Mouse (Mus musculus): ENCODE measurements around the gene AI464131. TPM values are rescaled to one million over a fixed set of nuclear protein-coding genes. Genes with fewer than 3 reads are reported as not detected.

Gene AI464131
- polyA plus RNA-seq, 1 experiment from 2014 or later: 2.4 TPM

- WGBS: 28% methylated on average over 8 of the region's 8 CpGs
- ATAC-seq: no peak
- H3K4me3 ChIP-seq (ENCODE audit: low read depth, low read length): no peak overlapping the region
- no peak overlapping the region for H3K27ac ChIP-seq (ENCODE audit: low read depth, low read length)
- no peaks in the 10 kb centered on the region for H3K27me3 ChIP-seq (replicated peaks; ENCODE audit: control insufficient read depth, insufficient read depth, low read length)
- H3K9me3 ChIP-seq (replicated peaks; ENCODE audit: control insufficient read depth, low read length): no peaks in the 10 kb centered on the region
- peak overlapping the region; percentile 29; the same call in 1 of the 2 replicates for H3K9ac ChIP-seq (ENCODE audit: low read length)
- peaks cover 6% of the 10 kb centered on the region; the same call in 1 of the 2 replicates for H3K4me1 ChIP-seq (ENCODE audit: control insufficient read depth, insufficient read depth, low read length)
- no peaks in the 10 kb centered on the region for H3K36me3 ChIP-seq (ENCODE audit: control insufficient read depth, insufficient read depth, low read length)
- no peak overlapping the region for H3K4me2 ChIP-seq (ENCODE audit: low read length)
- DNase-seq (ENCODE audit: low spot score): no peak
These were observed 10.8 kb upstream of the AI464131 start for GRCm38 (mm10) chr4:41513714-41514113.

- DNase-seq (ENCODE audit: low spot score): peak; percentile 54
- Histone ChIP-seq H3K9ac (ENCODE audit: low read length) (peak overlapping the region; percentile 29; the same call in 1 of the 2 replicates), H3K4me2 (ENCODE audit: low read length) (no peak overlapping the region), H3K36me3 (ENCODE audit: control insufficient read depth, insufficient read depth, low read length) (no peaks in the 10 kb centered on the region), H3K4me3 (ENCODE audit: low read depth, low read length) (no peak overlapping the region), H3K4me1 (ENCODE audit: control insufficient read depth, insufficient read depth, low read length) (peaks cover 6% of the 10 kb centered on the region; the same call in 1 of the 2 replicates), H3K9me3 (replicated peaks; ENCODE audit: control insufficient read depth, low read length) (no peaks in the 10 kb centered on the region), H3K27me3 (replicated peaks; ENCODE audit: control insufficient read depth, insufficient read depth, low read length) (peaks cover 4% of the 10 kb centered on the region; the same call in 1 of the 2 replicates), H3K27ac (ENCODE audit: low read depth, low read length) (peak overlapping the region; percentile 44; the same call in 1 of the 2 replicates)
- WGBS: 21% methylated on average over 4 of the region's 4 CpGs
- peak; percentile 57; the same call in 1 of the 2 replicates for ATAC-seq
These were observed 10.4 kb upstream of the AI464131 start for GRCm38 (mm10) chr4:41513309-41513708.

GRCm38 (mm10) chr4:41507998-41508397, 5.1 kb upstream of the AI464131 start:
- WGBS: 42% methylated on average over 7 of the region's 7 CpGs
- Histone ChIP-seq H3K4me2 (ENCODE audit: low read length) (peak overlapping the region; percentile 72), H3K9ac (ENCODE audit: low read length) (no peak overlapping the region), H3K9me3 (replicated peaks; ENCODE audit: control insufficient read depth, low read length) (no peaks in the 10 kb centered on the region), H3K27me3 (replicated peaks; ENCODE audit: control insufficient read depth, insufficient read depth, low read length) (peaks cover 4% of the 10 kb centered on the region; the same call in 1 of the 2 replicates), H3K36me3 (ENCODE audit: control insufficient read depth, insufficient read depth, low read length) (no peaks in the 10 kb centered on the region), H3K4me3 (ENCODE audit: low read depth, low read length) (no peak overlapping the region), H3K27ac (ENCODE audit: low read depth, low read length) (no peak overlapping the region), H3K4me1 (ENCODE audit: control insufficient read depth, insufficient read depth, low read length) (peaks cover 3% of the 10 kb centered on the region; the same call in 1 of the 2 replicates)
- DNase-seq (ENCODE audit: low spot score) (no peak), ATAC-seq (no peak)

GRCm38 (mm10) chr4:41507326-41507924, 4.5 kb upstream of the AI464131 start:
- peaks cover 8% of the 10 kb centered on the region for H3K4me1 ChIP-seq (ENCODE audit: control insufficient read depth, insufficient read depth, low read length)
- peak overlapping the region; percentile 29; the same call in 1 of the 2 replicates for H3K27ac ChIP-seq (ENCODE audit: low read depth, low read length)
- H3K27me3 ChIP-seq (replicated peaks; ENCODE audit: control insufficient read depth, insufficient read depth, low read length): peaks cover 4% of the 10 kb centered on the region; the same call in 1 of the 2 replicates
- ATAC-seq: peak; percentile 21
- H3K4me3 ChIP-seq (ENCODE audit: low read depth, low read length): peak overlapping the region; percentile 43
- no peaks in the 10 kb centered on the region for H3K9me3 ChIP-seq (replicated peaks; ENCODE audit: control insufficient read depth, low read length)
- H3K4me2 ChIP-seq (ENCODE audit: low read length): peak overlapping the region; percentile 72
- H3K9ac ChIP-seq (ENCODE audit: low read length): peak overlapping the region; percentile 72
- no peaks in the 10 kb centered on the region for H3K36me3 ChIP-seq (ENCODE audit: control insufficient read depth, insufficient read depth, low read length)
- 3% methylated on average over 22 of the region's 22 CpGs for WGBS
- peak; percentile 56 for DNase-seq (ENCODE audit: low spot score)

- under 1% methylated on average over 29 of the region's 29 CpGs for WGBS
- Histone ChIP-seq H3K27me3 (replicated peaks; ENCODE audit: control insufficient read depth, insufficient read depth, low read length) (peaks cover 4% of the 10 kb centered on the region; the same call in 1 of the 2 replicates), H3K27ac (ENCODE audit: low read depth, low read length) (peak overlapping the region; percentile 29; the same call in 1 of the 2 replicates), H3K4me1 (ENCODE audit: control insufficient read depth, insufficient read depth, low read length) (peaks cover 11% of the 10 kb centered on the region), H3K4me2 (ENCODE audit: low read length) (peak overlapping the region; percentile 72), H3K9ac (ENCODE audit: low read length) (peak overlapping the region; percentile 72), H3K4me3 (ENCODE audit: low read depth, low read length) (peak overlapping the region; percentile 43), H3K9me3 (replicated peaks; ENCODE audit: control insufficient read depth, low read length) (no peaks in the 10 kb centered on the region), H3K36me3 (ENCODE audit: control insufficient read depth, insufficient read depth, low read length) (no peaks in the 10 kb centered on the region)
- peak; percentile 92 for DNase-seq (ENCODE audit: low spot score)
- peak; percentile 81 for ATAC-seq
These were observed 4.0 kb upstream of the AI464131 start for GRCm38 (mm10) chr4:41506906-41507305.

- Histone ChIP-seq H3K4me3 (ENCODE audit: low read depth, low read length) (no peak overlapping the region), H3K27me3 (replicated peaks; ENCODE audit: control insufficient read depth, insufficient read depth, low read length) (peaks cover 6% of the 10 kb centered on the region; the same call in 1 of the 2 replicates), H3K9me3 (replicated peaks; ENCODE audit: control insufficient read depth, low read length) (no peaks in the 10 kb centered on the region), H3K4me2 (ENCODE audit: low read length) (peak overlapping the region; percentile 72; the same call in 1 of the 2 replicates), H3K36me3 (ENCODE audit: control insufficient read depth, insufficient read depth, low read length) (no peaks in the 10 kb centered on the region), H3K27ac (ENCODE audit: low read depth, low read length) (no peak overlapping the region; the same call in 1 of the 2 replicates), H3K9ac (ENCODE audit: low read length) (no peak overlapping the region), H3K4me1 (ENCODE audit: control insufficient read depth, insufficient read depth, low read length) (peaks cover 11% of the 10 kb centered on the region)
- ATAC-seq (no peak), DNase-seq (ENCODE audit: low spot score) (peak; percentile 46)
- WGBS: 14% methylated on average over 13 of the region's 13 CpGs
These were observed 3.3 kb upstream of the AI464131 start for GRCm38 (mm10) chr4:41506156-41506555.

GRCm38 (mm10) chr4:41505131-41505551, 2.3 kb upstream of the AI464131 start:
- H3K27me3 ChIP-seq (replicated peaks; ENCODE audit: control insufficient read depth, insufficient read depth, low read length): peaks cover 16% of the 10 kb centered on the region
- DNase-seq (ENCODE audit: low spot score): no peak
- H3K4me3 ChIP-seq (ENCODE audit: low read depth, low read length): no peak overlapping the region
- no peak for ATAC-seq
- H3K4me2 ChIP-seq (ENCODE audit: low read length): no peak overlapping the region
- no peaks in the 10 kb centered on the region for H3K9me3 ChIP-seq (replicated peaks; ENCODE audit: control insufficient read depth, low read length)
- H3K9ac ChIP-seq (ENCODE audit: low read length): no peak overlapping the region
- peaks cover 11% of the 10 kb centered on the region for H3K4me1 ChIP-seq (ENCODE audit: control insufficient read depth, insufficient read depth, low read length)
- H3K36me3 ChIP-seq (ENCODE audit: control insufficient read depth, insufficient read depth, low read length): no peaks in the 10 kb centered on the region
- 59% methylated on average over 11 of the region's 11 CpGs for WGBS
- H3K27ac ChIP-seq (ENCODE audit: low read depth, low read length): no peak overlapping the region

GRCm38 (mm10) chr4:41504325-41504724, 1.4 kb upstream of the AI464131 start:
- WGBS: 77% methylated on average over 5 of the region's 5 CpGs
- Histone ChIP-seq H3K4me1 (ENCODE audit: control insufficient read depth, insufficient read depth, low read length) (peaks cover 11% of the 10 kb centered on the region), H3K9me3 (replicated peaks; ENCODE audit: control insufficient read depth, low read length) (no peaks in the 10 kb centered on the region), H3K4me2 (ENCODE audit: low read length) (no peak overlapping the region), H3K4me3 (ENCODE audit: low read depth, low read length) (no peak overlapping the region), H3K27ac (ENCODE audit: low read depth, low read length) (no peak overlapping the region), H3K9ac (ENCODE audit: low read length) (no peak overlapping the region), H3K36me3 (ENCODE audit: control insufficient read depth, insufficient read depth, low read length) (no peaks in the 10 kb centered on the region), H3K27me3 (replicated peaks; ENCODE audit: control insufficient read depth, insufficient read depth, low read length) (peaks cover 24% of the 10 kb centered on the region)
- no peak for DNase-seq (ENCODE audit: low spot score)
- ATAC-seq: no peak
